Mouse (Mus musculus): Measurements from ENCODE around the gene Ksr1. TPM values are rescaled to one million over a fixed set of nuclear protein-coding genes. Genes with fewer than 3 reads are reported as not detected.
A peak's percentile ranks its signal among the peaks of the same experiment; 100 is the strongest.

The Ksr1 gene
- total RNA-seq, 2 experiments from 2014 or later: 57.2 to 59.8 TPM

- no peak for DNase-seq (ENCODE audit: extremely low spot score in 1 of 2, low spot score in 2 of 2)
- TF ChIP-seq CTCF (IDR thresholded peaks at IDR 0.05): no peak
- H3K4me3 ChIP-seq: no peak overlapping the region
- intact Hi-C loops (cut with DNase I): no loop called here
- no peak overlapping the region for H3K27ac ChIP-seq
Measured at GRCm38 (mm10) chr11:79023342-79023741, 122.9 kb downstream of the Ksr1 start.

DNA sequence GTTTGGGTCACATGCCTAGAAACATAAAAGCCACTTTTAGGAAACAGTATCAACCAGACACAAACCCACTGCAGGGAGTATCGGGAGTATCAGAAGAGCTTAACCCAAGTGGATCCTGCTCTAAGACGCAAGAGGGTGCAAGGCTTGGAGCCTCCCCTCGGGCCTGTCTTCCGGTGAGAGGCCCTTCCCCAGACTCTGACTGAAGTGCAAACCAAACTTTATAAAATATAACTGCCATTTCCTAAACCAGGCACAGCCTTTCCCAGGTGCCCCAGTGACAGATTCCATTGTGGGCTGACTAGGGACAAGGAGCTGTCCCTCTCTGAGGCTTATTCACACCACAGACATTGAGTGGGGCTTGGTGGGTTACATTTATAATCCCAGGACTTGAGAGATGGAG lies 123.4 kb downstream of the Ksr1 start:
- intact Hi-C loops (cut with DNase I): no loop called here
- Histone ChIP-seq H3K27ac (no peak overlapping the region), H3K4me3 (no peak overlapping the region)
- TF ChIP-seq CTCF (IDR thresholded peaks at IDR 0.05): no peak
- no peak for DNase-seq (ENCODE audit: extremely low spot score in 1 of 2, low spot score in 2 of 2)

- H3K27ac ChIP-seq: no peak overlapping the region
- no peak for DNase-seq (ENCODE audit: extremely low spot score in 1 of 2, low spot score in 2 of 2)
- no peak for TF ChIP-seq CTCF (IDR thresholded peaks at IDR 0.05)
- intact Hi-C loops (cut with DNase I): no loop called here
- no peak overlapping the region for H3K4me3 ChIP-seq
Measured at GRCm38 (mm10) chr11:79020535-79021045, 125.6 kb downstream of the Ksr1 start.

GRCm38 (mm10) chr11:79019839-79020534 lies 126.2 kb downstream of the Ksr1 start:
- intact Hi-C loops (cut with DNase I): loop anchor here (2.0 to 10.0 kb wide), 3 partner anchors 195 to 375 kb away; partner anchors contain the start of gene Gm9964
- DNase-seq (ENCODE audit: extremely low spot score in 1 of 2, low spot score in 2 of 2): peak; percentile 26 to 44
- no peak overlapping the region for H3K27ac ChIP-seq
- TF ChIP-seq CTCF (IDR thresholded peaks at IDR 0.05): peak; percentile 65
- no peak overlapping the region for H3K4me3 ChIP-seq

DNA sequence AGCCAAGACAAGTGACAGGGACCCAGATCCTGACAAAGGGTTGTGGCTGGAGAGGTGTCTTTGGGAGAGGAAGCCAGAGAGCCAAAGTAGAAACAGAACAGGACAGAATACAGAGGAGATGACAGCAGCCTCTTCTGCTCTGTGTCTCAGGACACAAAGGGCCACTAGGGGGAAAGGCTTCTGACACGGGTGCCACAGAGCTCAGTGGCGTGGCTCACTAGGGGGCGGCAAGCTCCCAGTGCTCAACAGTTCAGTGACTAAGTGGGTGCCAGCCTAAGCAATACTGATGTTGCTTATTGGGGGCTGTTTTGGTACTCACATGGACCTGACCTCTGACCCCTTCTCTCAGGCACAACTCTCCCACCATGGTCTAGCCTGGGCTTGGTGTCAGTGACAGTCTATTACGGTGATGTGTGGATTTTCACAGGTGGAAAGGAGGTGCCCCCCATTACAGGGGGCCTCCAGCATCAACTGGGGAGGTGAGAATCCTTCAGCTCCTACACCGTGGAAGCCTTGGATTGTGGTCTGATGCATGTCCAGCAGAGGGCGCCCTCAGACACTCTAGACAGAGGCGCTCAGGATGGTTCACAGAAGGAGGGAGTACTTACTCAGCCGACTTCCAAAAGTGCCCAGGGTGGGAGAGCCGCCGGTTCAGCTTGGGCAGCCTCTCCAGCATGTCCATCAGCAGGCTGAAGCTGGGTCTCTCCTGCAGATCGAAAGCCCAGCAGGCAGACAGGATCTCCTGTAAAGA lies 127.1 kb downstream of the Ksr1 start:
- DNase-seq (ENCODE audit: extremely low spot score in 1 of 2, low spot score in 2 of 2): peak; percentile 68 to 74
- intact Hi-C loops (cut with DNase I): loop anchor here (2.0 to 10.0 kb wide), 3 partner anchors 196 to 376 kb away; partner anchors contain the start of gene Gm9964
- Histone ChIP-seq H3K4me3 (no peak overlapping the region), H3K27ac (no peak overlapping the region)
- TF ChIP-seq CTCF (IDR thresholded peaks at IDR 0.05): peak; percentile 73

DNA sequence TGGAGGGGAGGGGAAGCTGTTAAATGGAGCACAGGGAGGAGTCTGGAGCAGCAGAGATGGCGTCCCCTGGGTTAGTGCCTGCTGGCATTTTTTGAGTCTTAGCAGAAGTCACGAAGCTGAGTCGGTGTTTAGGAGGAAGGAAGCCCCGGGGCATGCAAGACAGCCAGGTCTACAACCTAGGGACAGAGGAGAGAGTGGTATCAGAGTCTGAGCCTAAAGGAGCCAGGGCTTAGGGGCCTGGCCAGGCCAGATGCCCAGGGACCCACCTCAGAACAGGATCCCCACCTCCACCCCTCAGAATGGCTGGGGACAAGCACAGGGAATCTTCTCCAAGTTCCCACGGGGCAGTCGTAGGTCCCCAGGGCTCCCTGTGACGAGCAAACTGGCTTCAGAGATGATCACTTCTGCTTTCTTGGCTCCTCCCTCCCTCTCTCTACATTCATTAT lies 129.0 kb downstream of the Ksr1 start:
- TF ChIP-seq CTCF (IDR thresholded peaks at IDR 0.05): no peak
- Histone ChIP-seq H3K27ac (no peak overlapping the region), H3K4me3 (no peak overlapping the region)
- DNase-seq (ENCODE audit: extremely low spot score in 1 of 2, low spot score in 2 of 2): no peak
- intact Hi-C loops (cut with DNase I): loop anchor here (5.0 to 10.0 kb wide), 2 partner anchors 280 to 378 kb away; partner anchors contain the start of gene Gm9964

DNA sequence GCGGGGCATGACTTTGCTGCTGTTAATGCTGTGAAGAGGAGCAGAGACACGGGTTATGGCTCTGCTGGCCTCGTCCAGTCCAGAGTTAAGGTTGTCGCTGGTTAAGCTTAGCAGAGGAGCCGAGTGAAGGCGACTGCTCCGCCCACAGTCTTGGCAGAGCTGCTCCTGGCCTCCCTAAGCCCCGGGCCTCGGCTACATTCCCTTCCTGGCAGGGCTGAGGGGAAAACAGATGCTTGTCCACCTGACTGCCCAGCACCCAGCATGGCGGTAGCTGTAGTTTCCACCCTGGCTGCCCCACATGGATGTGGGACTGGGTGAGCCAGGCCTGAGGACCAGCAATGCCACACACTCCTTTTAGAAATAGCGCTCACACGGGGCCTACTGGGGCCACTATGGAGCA lies 130.0 kb downstream of the Ksr1 start:
- no peak for TF ChIP-seq CTCF (IDR thresholded peaks at IDR 0.05)
- Histone ChIP-seq H3K4me3 (no peak overlapping the region), H3K27ac (no peak overlapping the region)
- no peak for DNase-seq (ENCODE audit: extremely low spot score in 1 of 2, low spot score in 2 of 2)
- intact Hi-C loops (cut with DNase I): loop anchor here (5.0 to 10.0 kb wide), 2 partner anchors 281 to 379 kb away; partner anchors contain the start of gene Gm9964

DNA sequence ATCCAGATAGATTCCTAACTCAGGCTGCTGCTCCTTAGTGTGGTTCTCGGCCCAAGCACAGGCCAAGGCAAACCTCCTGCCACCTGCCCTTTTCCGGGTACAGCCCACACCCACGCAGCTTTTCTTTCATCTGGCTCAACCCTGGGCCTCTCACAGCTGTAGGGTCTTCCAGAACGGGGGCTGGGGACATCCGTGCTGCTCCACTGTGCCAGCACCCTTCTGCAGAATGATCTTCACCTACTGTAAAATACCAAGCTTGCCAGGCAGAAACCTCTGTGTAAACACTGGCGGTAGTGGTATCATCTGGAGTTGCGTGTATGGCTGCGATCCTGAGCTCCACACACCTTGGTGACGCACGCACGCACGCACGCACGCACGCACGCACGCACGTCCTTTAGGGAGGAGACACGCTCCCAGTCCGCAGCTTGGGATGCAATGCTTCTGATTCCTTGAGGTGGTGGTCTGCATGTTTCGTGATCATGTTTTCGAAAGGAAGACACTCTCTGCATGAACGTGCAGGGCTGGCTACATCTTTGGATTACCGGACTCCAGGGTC lies 130.5 kb downstream of the Ksr1 start:
- TF ChIP-seq CTCF (IDR thresholded peaks at IDR 0.05): no peak
- H3K27ac ChIP-seq: no peak overlapping the region
- intact Hi-C loops (cut with DNase I): loop anchor here (5.0 to 10.0 kb wide), 2 partner anchors 282 to 379 kb away; partner anchors contain the start of gene Gm9964
- no peak overlapping the region for H3K4me3 ChIP-seq
- DNase-seq (ENCODE audit: extremely low spot score in 1 of 2, low spot score in 2 of 2): no peak

DNA sequence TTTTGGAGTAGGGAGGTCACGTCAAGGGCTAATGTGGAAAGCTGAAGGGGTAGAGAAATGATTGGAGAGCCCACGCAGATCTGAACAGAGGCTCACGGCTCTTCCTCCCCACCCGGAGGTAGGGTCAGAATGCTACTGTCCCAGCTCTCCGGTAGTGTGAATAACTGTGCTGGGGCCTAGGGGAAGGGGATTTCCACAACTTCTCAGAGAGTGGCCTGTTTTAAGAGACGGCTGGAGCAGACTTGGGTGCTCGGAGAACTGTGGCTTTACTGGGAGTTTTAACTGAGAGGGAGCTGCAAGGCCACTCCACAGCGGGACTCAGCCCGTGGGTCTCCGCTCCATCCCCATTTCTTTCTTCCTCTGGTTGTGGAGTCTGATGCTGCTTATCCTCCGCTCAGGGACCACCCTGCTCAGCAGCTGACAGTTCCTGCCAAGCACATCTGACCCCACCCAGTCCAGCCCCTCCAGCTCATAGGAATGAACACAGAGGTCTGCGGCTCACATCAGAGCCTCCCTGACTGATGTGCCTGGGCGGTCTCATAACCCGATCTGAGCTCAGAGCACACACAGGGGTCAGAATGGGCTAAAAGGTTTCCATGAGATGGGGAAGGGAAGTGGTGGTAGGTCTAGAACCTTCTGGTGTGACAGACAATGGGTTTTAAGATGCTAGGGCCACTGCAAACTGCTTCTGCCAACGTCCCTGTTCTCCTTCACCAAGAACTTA lies 131.4 kb downstream of the Ksr1 start:
- no peak overlapping the region for H3K4me3 ChIP-seq
- intact Hi-C loops (cut with DNase I): loop anchor here (5.0 to 10.0 kb wide), 2 partner anchors 283 to 380 kb away; partner anchors contain the start of gene Gm9964
- no peak for TF ChIP-seq CTCF (IDR thresholded peaks at IDR 0.05)

DNA sequence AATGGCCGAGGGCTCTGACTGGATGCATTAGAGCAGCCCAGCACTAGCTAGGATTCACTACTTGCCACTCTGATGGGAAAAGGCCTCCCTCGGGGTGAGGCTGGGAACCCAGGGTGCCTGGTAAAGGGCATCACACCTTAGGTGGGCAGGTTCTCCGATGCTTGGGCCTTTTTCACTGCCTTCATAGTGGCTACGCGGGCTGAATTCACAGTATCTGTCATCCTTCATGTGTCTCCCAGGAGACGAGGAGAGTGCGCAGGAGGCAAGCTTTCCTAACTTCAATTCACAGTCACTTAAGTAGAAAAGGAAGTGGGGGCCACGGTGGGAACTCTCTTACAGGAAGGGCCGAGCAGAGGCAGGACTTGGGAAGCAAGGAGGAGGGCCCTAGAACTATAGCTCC lies 132.4 kb downstream of the Ksr1 start:
- DNase-seq (ENCODE audit: extremely low spot score in 1 of 2, low spot score in 2 of 2): no peak
- no peak for TF ChIP-seq CTCF (IDR thresholded peaks at IDR 0.05)
- Histone ChIP-seq H3K4me3 (no peak overlapping the region), H3K27ac (no peak overlapping the region)
- intact Hi-C loops (cut with DNase I): loop anchor here (10.0 kb wide), 1 partner anchor 381 kb away; no protein-coding TSS in a partner anchor

More for the DNA sequence above, 131.4 kb downstream of the Ksr1 start:
- no peak overlapping the region for H3K27ac ChIP-seq
- DNase-seq (ENCODE audit: extremely low spot score in 1 of 2, low spot score in 2 of 2): no peak

GRCm38 (mm10) chr11:79013056-79013455 lies 133.2 kb downstream of the Ksr1 start:
- no peak for TF ChIP-seq CTCF (IDR thresholded peaks at IDR 0.05)
- intact Hi-C loops (cut with DNase I): loop anchor here (10.0 kb wide), 1 partner anchor 382 kb away; no protein-coding TSS in a partner anchor
- no peak overlapping the region for H3K4me3 ChIP-seq
- DNase-seq (ENCODE audit: extremely low spot score in 1 of 2, low spot score in 2 of 2): no peak
- H3K27ac ChIP-seq: no peak overlapping the region

Measured in left cerebral cortex, adult 2 months (tissue).